Mouse (Mus musculus): Measurements from ENCODE around the gene Mrpl19. TPM values are rescaled to one million over a fixed set of nuclear protein-coding genes. Genes with fewer than 3 reads are reported as not detected.

Gene Mrpl19
- 1.0 and 4.9 TPM in 2 replicates for polyA plus RNA-seq (2012; ENCODE audit: low replicate concordance)

GRCm38 (mm10) chr6:81965296-81966067 lies at the start of gene Mrpl19:
Gene Mrpl19 (minus strand): TSS chr6:81965958.

DNA sequence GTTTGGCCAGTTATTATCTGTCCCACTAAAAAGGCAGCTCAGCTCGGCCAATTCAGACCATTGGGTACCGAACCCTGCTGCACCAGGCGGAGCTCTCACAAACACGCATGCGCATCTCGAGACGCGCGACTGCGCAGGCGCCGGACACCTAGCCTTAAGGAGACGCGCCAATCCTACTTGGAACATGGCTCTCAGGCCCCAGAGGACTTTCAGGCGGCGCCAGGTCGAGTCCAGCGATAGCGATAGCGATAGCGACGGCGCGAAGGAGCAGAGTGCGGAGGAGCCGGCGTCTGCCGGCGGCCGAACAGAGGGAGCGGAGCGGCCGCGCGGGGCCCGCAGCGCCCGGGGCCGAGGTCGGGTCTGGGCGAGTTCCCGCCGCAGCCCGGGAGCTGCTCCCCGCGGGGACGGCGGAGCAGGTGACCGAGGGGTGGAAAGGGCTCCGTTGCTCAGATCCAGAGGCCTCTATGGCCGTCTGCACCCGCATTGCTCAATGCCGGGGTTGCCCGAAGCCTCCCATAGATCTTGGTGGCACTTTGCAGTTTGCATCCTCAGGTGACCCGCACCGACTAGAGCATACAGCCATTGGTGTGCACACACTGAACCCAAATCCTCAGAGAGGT lies 42.1 kb downstream of the Mrpl19 start, which contains the start of gene Gcfc2:
TSS of gene Gcfc2 (plus strand) at position 147 of the 620 bp plus-strand sequence.

Other genes starting within 250 kb of the Mrpl19 start
- 1.0 and 2.7 TPM in 2 replicates for gene Gcfc2, start 42.3 kb downstream of the Mrpl19 start, polyA plus RNA-seq (2012; ENCODE audit: low replicate concordance)
- gene Eva1a, start 75.1 kb upstream of the Mrpl19 start, polyA plus RNA-seq (2012; ENCODE audit: low replicate concordance): 1.0 and 4.0 TPM in 2 replicates